Mouse (Mus musculus): Measurements from ENCODE around the gene 2700049A03Rik. TPM values are rescaled to one million over a fixed set of nuclear protein-coding genes. Genes with fewer than 3 reads are reported as not detected.

2700049A03Rik gene
- total RNA-seq, 2 experiments from 2014 or later, result 7.5 to 9.0 TPM

GRCm38 (mm10) chr12:71204303-71204702 lies 67.7 kb downstream of the 2700049A03Rik start:
- Histone ChIP-seq H3K27ac (no peak overlapping the region), H3K4me3 (no peak overlapping the region)
- TF ChIP-seq CTCF (conservative IDR thresholded peaks at IDR 0.05), result peak; percentile 60
- DNase-seq (ENCODE audit: low spot score in 2 of 2), result no peak

GRCm38 (mm10) chr12:71217191-71217590 lies 80.5 kb downstream of the 2700049A03Rik start:
- Histone ChIP-seq H3K4me3 (no peak overlapping the region), H3K27ac (no peak overlapping the region)
- TF ChIP-seq CTCF (conservative IDR thresholded peaks at IDR 0.05), result no peak
- no peak for DNase-seq (ENCODE audit: low spot score in 2 of 2)

GRCm38 (mm10) chr12:71217866-71218522 lies 81.3 kb downstream of the 2700049A03Rik start:
- TF ChIP-seq CTCF (conservative IDR thresholded peaks at IDR 0.05), result no peak
- no peak overlapping the region for H3K27ac ChIP-seq
- no peak overlapping the region for H3K4me3 ChIP-seq
- DNase-seq (ENCODE audit: low spot score in 2 of 2), result no peak

GRCm38 (mm10) chr12:71222761-71223160 lies 86.1 kb downstream of the 2700049A03Rik start:
- DNase-seq (ENCODE audit: low spot score in 2 of 2), result no peak
- no peak overlapping the region for H3K4me3 ChIP-seq
- TF ChIP-seq CTCF (conservative IDR thresholded peaks at IDR 0.05), result no peak
- no peak overlapping the region for H3K27ac ChIP-seq

GRCm38 (mm10) chr12:71227769-71228168 lies 91.1 kb downstream of the 2700049A03Rik start:
- DNase-seq (ENCODE audit: low spot score in 2 of 2), result no peak
- no peak overlapping the region for H3K4me3 ChIP-seq
- no peak overlapping the region for H3K27ac ChIP-seq
- no peak for TF ChIP-seq CTCF (conservative IDR thresholded peaks at IDR 0.05)

GRCm38 (mm10) chr12:71228925-71229649 lies 92.4 kb downstream of the 2700049A03Rik start:
- Histone ChIP-seq H3K27ac (no peak overlapping the region), H3K4me3 (no peak overlapping the region)
- TF ChIP-seq CTCF (conservative IDR thresholded peaks at IDR 0.05), result no peak
- DNase-seq (ENCODE audit: low spot score in 2 of 2), result no peak

GRCm38 (mm10) chr12:71231561-71231960 lies 94.9 kb downstream of the 2700049A03Rik start:
- DNase-seq (ENCODE audit: low spot score in 2 of 2), result no peak
- no peak overlapping the region for H3K27ac ChIP-seq
- H3K4me3 ChIP-seq, result no peak overlapping the region
- no peak for TF ChIP-seq CTCF (conservative IDR thresholded peaks at IDR 0.05)

- DNase-seq (ENCODE audit: low spot score in 2 of 2), result no peak
- TF ChIP-seq CTCF (conservative IDR thresholded peaks at IDR 0.05), result no peak
- no peak overlapping the region for H3K4me3 ChIP-seq
- no peak overlapping the region for H3K27ac ChIP-seq
Measured at GRCm38 (mm10) chr12:71233426-71233825, 96.8 kb downstream of the 2700049A03Rik start.

GRCm38 (mm10) chr12:71237074-71237473 lies 100.4 kb downstream of the 2700049A03Rik start:
- no peak for TF ChIP-seq CTCF (conservative IDR thresholded peaks at IDR 0.05)
- DNase-seq (ENCODE audit: low spot score in 2 of 2), result no peak
- no peak overlapping the region for H3K27ac ChIP-seq

GRCm38 (mm10) chr12:71242791-71243190 lies 106.1 kb downstream of the 2700049A03Rik start:
- Histone ChIP-seq H3K27ac (no peak overlapping the region), H3K4me3 (no peak overlapping the region)
- no peak for DNase-seq (ENCODE audit: low spot score in 2 of 2)
- no peak for TF ChIP-seq CTCF (conservative IDR thresholded peaks at IDR 0.05)

More at GRCm38 (mm10) chr12:71237074-71237473, 100.4 kb downstream of the 2700049A03Rik start:
- no peak overlapping the region for H3K4me3 ChIP-seq

GRCm38 (mm10) chr12:71244766-71245390 lies 108.2 kb downstream of the 2700049A03Rik start:
- no peak overlapping the region for H3K4me3 ChIP-seq
- DNase-seq (ENCODE audit: low spot score in 2 of 2), result no peak
- no peak for TF ChIP-seq CTCF (conservative IDR thresholded peaks at IDR 0.05)
- H3K27ac ChIP-seq, result no peak overlapping the region

GRCm38 (mm10) chr12:71247191-71247590 lies 110.5 kb downstream of the 2700049A03Rik start:
- H3K27ac ChIP-seq, result no peak overlapping the region
- TF ChIP-seq CTCF (conservative IDR thresholded peaks at IDR 0.05), result no peak
- H3K4me3 ChIP-seq, result no peak overlapping the region
- DNase-seq (ENCODE audit: low spot score in 2 of 2), result no peak

- Histone ChIP-seq H3K4me3 (peak overlapping the region; percentile 14; the same call in 1 of the 2 replicates), H3K27ac (no peak overlapping the region)
- peak; percentile 15 to 32 for DNase-seq (ENCODE audit: low spot score in 2 of 2)
- TF ChIP-seq CTCF (conservative IDR thresholded peaks at IDR 0.05), result no peak
Measured at GRCm38 (mm10) chr12:71249348-71249747, 112.7 kb downstream of the 2700049A03Rik start.
